Mouse (Mus musculus) small intestine, adult 2 months (tissue): ENCODE results near the gene Exo1.

Experiments
- CTCF ChIP-seq: fragments of 200-500 bp; IDR thresholded peaks from 2 replicates; pipeline ENCODE4 v1.5.1; 2012; ENCODE audit warnings: low read depth, mild to moderate bottlenecking, control low read depth, inconsistent platforms, low read length, moderate library complexity, mixed read lengths; ENCODE audit not compliant: insufficient replicate concordance, insufficient read length; ENCODE audit errors: extremely low read depth
- POLR2A ChIP-seq: fragments of 200-500 bp; IDR thresholded peaks from 2 replicates; pipeline ENCODE4 v1.6.1; 2012; ENCODE audit warnings: low read depth, mild to moderate bottlenecking, control low read depth, inconsistent platforms, low read length, moderate library complexity

DNA sequence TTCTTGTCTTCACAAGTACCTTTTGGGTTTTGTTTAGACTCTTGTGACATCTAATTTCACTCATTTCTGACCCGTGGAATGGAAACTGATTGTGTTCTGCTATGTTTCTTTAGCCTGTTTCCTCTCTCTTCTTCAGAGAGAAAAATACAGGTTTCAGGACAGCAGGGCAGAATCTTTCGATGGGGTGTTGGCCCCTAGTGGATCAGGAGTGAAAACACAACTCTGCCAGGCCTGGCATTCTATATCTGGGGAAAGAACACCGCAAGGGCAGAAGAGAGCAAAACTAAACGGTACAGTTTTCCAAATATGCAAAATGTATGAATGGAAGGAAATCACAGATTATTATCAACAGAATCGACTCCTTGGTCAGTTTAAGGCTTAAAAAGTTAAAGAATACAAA lies 12.8 kb upstream of the Exo1 start:
- TF ChIP-seq CTCF (no peak), POLR2A (no peak)
